Mouse (Mus musculus) limb, embryonic 10.5 days (tissue): ENCODE measurements at regions not wholly inside any gene's neighbourhood (a gene's known extent, or its start where the extent isn't known, plus 50 kb on each side); places are given as distances from the start of the nearest gene placed in this dataset.
A peak's percentile ranks its signal among the peaks of the same experiment; 100 is the strongest.

Experiments
- DNase-seq: peaks from one replicate; pipeline ENCODE4 v3.0.0-alpha.2; 2017; ENCODE audit warnings: low spot score
- H3K27ac ChIP-seq: fragments of 300-500 bp; sonication (generic); 2 replicates; pipeline ENCODE4 v1.5.1; 2016; ENCODE audit warnings: mild to moderate bottlenecking
- H3K27me3 ChIP-seq: fragments of 300-500 bp; sonication (generic); 2 replicates; pipeline ENCODE4 v1.6.1; 2016; ENCODE audit warnings: low read depth, mild to moderate bottlenecking; ENCODE audit not compliant: poor library complexity, severe bottlenecking
- H3K36me3 ChIP-seq: fragments of 300-500 bp; sonication (generic); 2 replicates; pipeline ENCODE4 v1.6.1; 2016; ENCODE audit warnings: mild to moderate bottlenecking, moderate library complexity
- H3K4me1 ChIP-seq: fragments of 300-500 bp; sonication (generic); 2 replicates; pipeline ENCODE4 v1.6.1; 2016
- H3K4me3 ChIP-seq: fragments of 300-500 bp; sonication (generic); 2 replicates; pipeline ENCODE4 v1.5.1; 2016; ENCODE audit warnings: mild to moderate bottlenecking, moderate library complexity
- H3K9me3 ChIP-seq: fragments of 300-500 bp; sonication (generic); replicated peaks from 2 replicates; pipeline ENCODE4 v1.6.1; 2016; ENCODE audit warnings: mild to moderate bottlenecking
- WGBS: fragments of 180-500 bp; shearing (Covaris S2); methylation state at CpG from one replicate; pipeline ENCODE4 v1.1.7; 2016; 5-methylcytosine and 5-hydroxymethylcytosine counted together

DNA sequence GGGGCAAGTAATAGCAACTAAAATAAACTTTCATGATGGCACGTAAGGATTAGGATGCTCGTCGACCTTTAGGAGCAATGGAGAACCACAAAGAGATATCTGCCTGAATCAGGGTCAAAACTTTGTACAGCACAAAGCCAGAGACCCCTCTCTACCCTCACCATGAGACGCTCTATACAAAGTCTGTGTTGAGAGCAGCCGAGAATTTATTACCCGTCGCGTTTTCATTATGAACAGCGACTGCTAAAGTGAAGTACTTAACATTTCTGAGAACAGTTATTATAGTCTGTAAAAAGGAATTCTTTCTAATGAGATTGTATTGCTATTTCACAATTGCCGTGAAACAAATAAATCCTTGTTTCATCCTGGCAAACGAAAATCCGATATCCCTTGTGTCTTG lies 296.1 kb upstream of the Rsrc1 start:
- peaks cover 21% of the 10 kb centered on the region for H3K4me1 ChIP-seq
- peak overlapping the region; percentile 56; the same call in 1 of the 2 replicates for H3K27ac ChIP-seq
- H3K36me3 ChIP-seq: no peaks in the 10 kb centered on the region
- H3K9me3 ChIP-seq: no peaks in the 10 kb centered on the region
- H3K4me3 ChIP-seq: no peak overlapping the region
- 80% methylated on average over 12 of the region's 12 CpGs for WGBS
- H3K27me3 ChIP-seq: no peaks in the 10 kb centered on the region
- DNase-seq: peak; percentile 58

GRCm38 (mm10) chr3:66687126-66687525 lies 294.1 kb upstream of the Rsrc1 start:
- Histone ChIP-seq H3K36me3 (no peaks in the 10 kb centered on the region), H3K27me3 (no peaks in the 10 kb centered on the region), H3K27ac (no peak overlapping the region), H3K4me1 (peaks cover 21% of the 10 kb centered on the region), H3K4me3 (no peak overlapping the region), H3K9me3 (no peaks in the 10 kb centered on the region)
- WGBS: 93% methylated on average over 1 of the region's 1 CpGs
- DNase-seq: no peak

GRCm38 (mm10) chr3:66690906-66691522 lies 290.2 kb upstream of the Rsrc1 start:
- no peak for DNase-seq
- H3K9me3 ChIP-seq: no peaks in the 10 kb centered on the region
- H3K4me1 ChIP-seq: no peaks in the 10 kb centered on the region
- H3K36me3 ChIP-seq: no peaks in the 10 kb centered on the region
- H3K27ac ChIP-seq: no peak overlapping the region
- WGBS: 94% methylated on average over 10 of the region's 10 CpGs
- no peak overlapping the region for H3K4me3 ChIP-seq
- no peaks in the 10 kb centered on the region for H3K27me3 ChIP-seq

DNA sequence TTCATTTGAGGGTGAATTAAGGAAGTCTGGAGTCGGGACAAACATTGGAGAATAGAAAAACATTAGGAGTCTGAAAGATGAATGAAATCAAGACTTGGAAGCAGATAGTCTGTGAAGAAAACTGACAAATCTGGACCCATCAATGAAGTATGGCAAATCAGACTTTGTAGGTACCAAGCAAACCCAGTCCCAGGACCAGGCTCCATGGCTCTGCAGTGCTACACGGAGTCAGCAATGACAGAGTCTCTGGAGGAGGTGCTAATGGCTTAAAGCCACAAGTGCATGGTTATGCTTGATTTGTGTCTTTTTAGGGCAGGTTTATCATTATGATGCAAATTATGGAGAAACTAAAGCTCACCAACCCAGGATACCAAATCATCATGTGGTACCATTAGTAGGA lies 286.1 kb upstream of the Rsrc1 start:
- no peaks in the 10 kb centered on the region for H3K27me3 ChIP-seq
- no peaks in the 10 kb centered on the region for H3K4me1 ChIP-seq
- no peaks in the 10 kb centered on the region for H3K36me3 ChIP-seq
- DNase-seq: no peak
- H3K27ac ChIP-seq: no peak overlapping the region
- no peak overlapping the region for H3K4me3 ChIP-seq
- no peaks in the 10 kb centered on the region for H3K9me3 ChIP-seq
- 90% methylated on average over 2 of the region's 2 CpGs for WGBS

- Histone ChIP-seq H3K9me3 (no peaks in the 10 kb centered on the region), H3K27me3 (no peaks in the 10 kb centered on the region), H3K27ac (no peak overlapping the region), H3K4me3 (no peak overlapping the region), H3K4me1 (no peaks in the 10 kb centered on the region), H3K36me3 (no peaks in the 10 kb centered on the region)
- no peak for DNase-seq
- WGBS: 90% methylated on average over 6 of the region's 6 CpGs
Measured at GRCm38 (mm10) chr3:66695661-66696253, 285.4 kb upstream of the Rsrc1 start.

DNA sequence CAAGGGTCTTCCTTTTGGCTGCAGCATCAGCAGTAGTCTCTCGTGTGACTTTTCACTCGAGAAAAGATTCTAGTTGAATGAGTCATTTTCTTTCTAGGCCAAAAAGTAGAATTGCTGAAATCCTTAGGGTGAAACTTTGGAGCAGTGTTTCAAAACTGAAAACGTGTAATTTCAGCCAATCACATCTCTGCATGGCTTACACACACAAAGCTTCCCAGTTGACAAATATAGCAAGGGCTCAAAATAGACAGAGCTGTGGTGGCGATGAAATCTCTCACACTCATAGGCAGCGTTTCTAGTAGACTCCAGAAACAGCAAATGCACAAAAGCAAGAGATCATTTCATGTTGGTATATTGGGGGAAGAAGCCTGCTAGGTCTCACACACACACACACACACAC lies 283.1 kb upstream of the Rsrc1 start:
- peaks cover 5% of the 10 kb centered on the region for H3K4me1 ChIP-seq
- no peaks in the 10 kb centered on the region for H3K9me3 ChIP-seq
- no peaks in the 10 kb centered on the region for H3K36me3 ChIP-seq
- DNase-seq: no peak
- H3K4me3 ChIP-seq: no peak overlapping the region
- WGBS: 91% methylated on average over 5 of the region's 5 CpGs
- no peaks in the 10 kb centered on the region for H3K27me3 ChIP-seq
- H3K27ac ChIP-seq: no peak overlapping the region

DNA sequence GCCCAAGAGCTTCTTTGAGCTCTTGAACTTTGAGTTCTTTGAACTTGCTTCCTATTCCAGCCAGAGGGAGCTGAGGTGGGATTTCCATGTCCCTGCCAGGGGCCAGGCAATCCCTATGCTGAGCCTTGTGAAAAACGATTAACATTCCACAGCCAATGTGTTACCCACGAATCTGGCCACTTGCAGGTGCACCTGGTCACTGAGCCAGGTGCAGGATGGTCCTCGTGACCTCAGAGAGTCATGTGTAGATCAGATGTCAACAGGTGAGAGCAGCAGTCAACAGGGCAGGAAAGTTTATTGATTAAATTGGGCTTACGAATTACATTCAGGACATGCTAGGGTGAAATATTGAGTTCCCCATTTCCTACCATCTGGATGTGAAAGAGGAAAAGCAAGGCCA lies 275.4 kb upstream of the Rsrc1 start:
- no peaks in the 10 kb centered on the region for H3K27me3 ChIP-seq
- H3K36me3 ChIP-seq: no peaks in the 10 kb centered on the region
- no peak overlapping the region for H3K27ac ChIP-seq
- peaks cover 11% of the 10 kb centered on the region for H3K4me1 ChIP-seq
- WGBS: 69% methylated on average over 4 of the region's 4 CpGs
- DNase-seq: no peak
- no peaks in the 10 kb centered on the region for H3K9me3 ChIP-seq
- H3K4me3 ChIP-seq: no peak overlapping the region

DNA sequence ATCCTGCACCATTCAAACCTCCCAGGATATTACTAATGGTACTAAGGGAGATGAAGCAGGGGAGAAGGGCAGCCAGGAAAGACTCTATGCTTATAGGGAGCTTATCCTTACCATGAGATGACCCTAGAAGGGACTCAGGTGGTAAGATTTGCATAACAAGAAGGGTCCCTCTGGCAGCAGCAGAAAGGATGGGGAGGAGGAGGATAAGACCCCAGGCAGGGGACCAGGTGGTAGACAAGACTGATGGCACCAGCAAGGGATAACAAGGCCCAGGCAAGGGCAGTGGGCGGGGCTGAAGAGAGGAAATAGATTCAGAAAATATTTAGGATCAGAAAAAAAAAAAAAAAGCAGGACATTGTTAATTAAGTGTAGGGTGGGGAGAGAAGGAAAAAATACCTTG lies 245.7 kb upstream of the Rsrc1 start:
- Histone ChIP-seq H3K9me3 (no peaks in the 10 kb centered on the region), H3K27me3 (peaks cover 12% of the 10 kb centered on the region; the same call in 1 of the 2 replicates), H3K4me3 (no peak overlapping the region), H3K4me1 (peaks cover 33% of the 10 kb centered on the region), H3K36me3 (no peaks in the 10 kb centered on the region), H3K27ac (no peak overlapping the region)
- WGBS: 84% methylated on average over 1 of the region's 1 CpGs
- no peak for DNase-seq

DNA sequence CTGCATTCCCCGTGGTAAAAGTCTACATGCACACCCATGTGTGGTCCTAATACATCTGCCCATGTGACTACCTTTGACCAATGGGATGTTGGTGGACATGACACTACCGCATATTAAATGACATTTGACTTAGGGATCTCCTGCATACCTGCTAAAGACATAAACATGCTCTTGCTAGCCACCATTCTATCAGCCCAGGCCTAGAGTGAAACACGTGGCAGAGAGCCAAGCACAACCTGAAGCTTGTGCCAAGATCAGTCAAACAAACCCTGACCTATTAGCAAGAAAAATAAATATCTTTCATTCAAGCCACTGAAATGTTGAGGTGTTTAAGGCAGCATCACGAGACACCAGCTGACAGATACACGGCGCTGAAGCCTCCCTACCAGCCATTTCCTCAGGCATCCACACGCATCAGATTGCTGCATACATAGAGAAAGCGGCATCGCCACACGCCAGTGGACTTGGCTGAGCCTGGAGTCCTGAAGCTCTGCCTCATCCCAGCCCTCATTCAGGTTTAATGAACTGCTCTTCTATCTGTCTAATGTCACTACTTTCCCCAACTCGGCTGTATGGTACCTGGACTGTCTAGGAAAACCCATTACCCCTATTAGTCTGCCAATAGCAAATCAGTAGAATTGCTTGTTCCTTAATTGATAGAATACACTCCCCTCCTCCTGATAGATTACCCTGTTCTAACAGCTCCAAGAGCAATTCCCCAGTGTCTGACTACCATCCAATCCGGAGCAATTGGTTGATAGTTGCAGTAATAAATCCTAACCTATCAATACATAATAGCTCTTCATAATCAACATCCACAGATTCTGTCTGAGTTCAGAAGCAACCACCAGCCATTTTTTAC lies 242.8 kb upstream of the Rsrc1 start:
- 81% methylated on average over 12 of the region's 12 CpGs for WGBS

GRCm38 (mm10) chr3:66739356-66740014 lies 241.7 kb upstream of the Rsrc1 start:
- peaks cover 12% of the 10 kb centered on the region; the same call in 1 of the 2 replicates for H3K27me3 ChIP-seq
- no peaks in the 10 kb centered on the region for H3K36me3 ChIP-seq
- no peaks in the 10 kb centered on the region for H3K9me3 ChIP-seq
- 29% methylated on average over 7 of the region's 7 CpGs for WGBS
- DNase-seq: no peak
- peak overlapping the region; percentile 61 for H3K27ac ChIP-seq
- H3K4me1 ChIP-seq: peaks cover 49% of the 10 kb centered on the region
- H3K4me3 ChIP-seq: peak overlapping the region; percentile 13; the same call in 1 of the 2 replicates

More for the DNA sequence above, 242.8 kb upstream of the Rsrc1 start:
- no peak for DNase-seq
- no peak overlapping the region for H3K4me3 ChIP-seq
- H3K4me1 ChIP-seq: peaks cover 38% of the 10 kb centered on the region
- H3K9me3 ChIP-seq: no peaks in the 10 kb centered on the region
- peak overlapping the region; percentile 61; the same call in 1 of the 2 replicates for H3K27ac ChIP-seq
- H3K36me3 ChIP-seq: no peaks in the 10 kb centered on the region
- peaks cover 12% of the 10 kb centered on the region; the same call in 1 of the 2 replicates for H3K27me3 ChIP-seq

DNA sequence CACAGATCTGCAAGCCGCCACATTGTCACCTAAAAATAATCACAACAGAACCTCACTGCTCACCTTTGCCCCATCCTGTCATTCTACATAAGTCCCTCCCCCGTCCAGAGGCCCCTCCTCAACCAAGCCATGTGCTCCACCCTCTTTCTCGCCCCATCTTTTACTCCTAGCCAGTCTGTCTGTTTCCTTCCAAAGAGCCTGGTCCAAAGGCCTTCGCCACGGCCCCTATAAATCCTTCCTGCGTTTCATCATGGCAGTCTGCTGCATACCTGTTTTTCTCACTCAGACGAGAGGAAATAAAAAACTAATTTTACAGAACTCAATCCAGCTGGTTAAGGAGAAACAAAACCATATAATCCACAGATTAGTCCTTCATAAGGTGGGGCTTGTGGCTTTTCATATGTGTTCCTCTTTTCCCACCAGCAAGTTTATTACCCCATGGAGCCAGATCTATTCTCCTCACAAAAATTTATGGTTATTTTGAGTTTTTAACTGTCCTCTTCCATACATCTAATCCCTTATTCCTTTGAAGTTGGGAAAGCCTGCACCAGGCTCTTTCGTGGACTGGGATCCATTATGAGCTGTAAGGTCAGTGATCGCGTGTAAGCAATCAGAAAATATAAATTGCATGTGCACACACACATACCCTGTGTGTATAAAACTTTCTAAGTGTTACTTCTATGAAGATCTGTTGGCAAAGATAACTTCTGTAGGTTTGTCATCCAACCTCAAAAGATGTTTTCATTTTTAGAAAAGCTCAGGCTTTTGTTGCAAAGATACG lies 236.9 kb upstream of the Rsrc1 start:
- 39% methylated on average over 11 of the region's 11 CpGs for WGBS
- Histone ChIP-seq H3K4me3 (no peak overlapping the region), H3K27ac (peak overlapping the region; percentile 61; the same call in 1 of the 2 replicates), H3K27me3 (no peaks in the 10 kb centered on the region), H3K4me1 (peaks cover 65% of the 10 kb centered on the region), H3K36me3 (no peaks in the 10 kb centered on the region), H3K9me3 (no peaks in the 10 kb centered on the region)
- DNase-seq: peak; percentile 66

DNA sequence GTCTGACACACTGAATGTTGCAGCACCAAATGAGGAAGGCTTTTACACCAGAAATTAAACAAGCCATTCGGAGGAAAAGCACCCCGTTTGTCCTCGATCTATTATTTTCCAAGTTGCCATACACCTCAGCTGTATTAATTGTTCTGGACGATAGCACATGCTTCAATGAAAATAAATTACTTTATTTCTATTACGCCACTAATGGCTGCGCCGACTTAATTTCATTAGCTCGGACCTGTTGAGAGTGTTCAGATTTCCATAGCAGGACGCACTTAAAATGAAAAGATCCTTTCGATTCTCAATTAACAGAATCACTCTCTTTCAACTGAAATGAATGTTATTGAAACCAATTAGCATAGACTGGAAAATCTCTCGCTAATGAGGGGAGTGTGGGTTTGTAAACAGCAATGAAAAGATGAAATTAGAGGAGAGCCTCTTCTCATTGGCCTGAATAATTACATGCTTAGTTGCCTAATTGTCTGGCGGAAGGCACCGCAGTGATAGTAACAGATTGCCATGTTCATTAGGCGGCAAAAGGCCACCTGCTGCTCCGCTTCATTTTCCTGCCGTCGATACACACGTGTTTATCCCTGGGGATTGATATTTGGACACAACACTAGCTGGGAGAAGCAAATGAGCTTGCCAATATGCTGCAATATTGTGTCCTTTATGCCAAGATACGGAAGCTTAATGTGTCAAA lies 234.7 kb upstream of the Rsrc1 start:
- WGBS: 63% methylated on average over 19 of the region's 19 CpGs
- no peak for DNase-seq
- peaks cover 51% of the 10 kb centered on the region for H3K4me1 ChIP-seq
- H3K27ac ChIP-seq: peak overlapping the region; percentile 80
- H3K36me3 ChIP-seq: no peaks in the 10 kb centered on the region
- H3K27me3 ChIP-seq: no peaks in the 10 kb centered on the region
- H3K4me3 ChIP-seq: peak overlapping the region; percentile 14; the same call in 1 of the 2 replicates
- H3K9me3 ChIP-seq: no peaks in the 10 kb centered on the region
